Mouse (Mus musculus): ENCODE measurements at regions not wholly inside any gene's neighbourhood (a gene's known extent, or its start where the extent isn't known, plus 50 kb on each side); places are given as distances from the start of the nearest gene placed in this dataset.

DNA sequence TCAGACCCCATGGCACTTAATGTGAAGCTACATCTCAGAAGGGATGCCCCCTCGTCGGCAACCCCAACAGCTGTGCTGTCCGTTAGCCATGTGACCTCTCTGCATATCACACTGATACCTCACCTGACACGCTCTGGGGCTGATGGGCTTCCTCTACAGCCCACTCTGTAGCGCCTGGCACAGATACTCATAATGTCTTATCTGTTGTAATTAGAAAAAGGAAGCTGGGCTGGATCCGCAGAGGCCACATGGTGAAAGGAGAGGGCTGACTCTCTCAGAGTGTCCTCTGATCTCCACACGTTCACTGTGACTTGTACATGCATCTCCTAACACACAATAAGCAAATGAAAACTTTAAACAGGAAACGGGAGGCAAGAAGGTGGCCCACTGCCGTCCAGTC lies 126.5 kb upstream of the Meis1 start:
- DNase-seq (ENCODE audit: low read depth, low spot score) = no peak

DNA sequence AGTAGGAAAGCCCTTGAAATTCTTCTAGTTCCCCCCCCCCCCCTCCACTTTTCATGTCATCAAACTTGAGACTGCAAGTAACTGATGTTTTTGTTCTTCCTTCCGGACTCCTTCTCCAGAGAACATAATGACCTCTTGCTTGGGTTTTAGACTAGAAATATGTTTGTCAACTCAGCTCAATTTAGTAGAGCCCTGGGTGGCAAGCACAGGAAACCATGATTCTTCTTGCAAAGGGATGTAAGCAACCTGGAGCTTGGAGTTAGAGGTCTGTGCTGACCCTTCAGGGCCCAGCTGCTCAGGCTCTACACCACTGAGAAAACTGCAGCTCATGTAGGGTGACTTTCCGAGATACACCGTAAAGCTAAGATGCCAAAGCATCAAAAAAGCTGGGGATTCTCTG lies 127.2 kb upstream of the Meis1 start:
- no peak for DNase-seq (ENCODE audit: low read depth, low spot score)

DNA sequence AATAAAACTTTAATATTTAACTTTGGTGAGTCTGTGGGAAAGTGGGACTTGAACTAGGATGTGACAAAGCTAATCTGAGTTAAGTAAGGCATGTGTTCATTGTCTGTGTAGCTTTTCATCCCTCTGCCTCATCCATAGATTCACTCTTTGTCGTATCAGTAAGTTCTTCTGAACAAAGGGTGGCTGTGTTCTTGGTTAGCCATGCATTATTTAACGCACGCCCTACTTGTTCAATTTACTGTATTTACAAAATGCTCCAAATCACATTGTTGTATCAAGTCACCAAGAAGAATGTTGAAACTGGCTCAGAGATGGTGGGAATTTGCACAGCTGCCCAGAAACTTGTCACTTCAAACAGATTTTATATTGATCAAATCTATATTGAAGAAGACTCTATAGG lies 132.2 kb upstream of the Meis1 start:
- DNase-seq (ENCODE audit: low read depth, low spot score) = no peak

DNA sequence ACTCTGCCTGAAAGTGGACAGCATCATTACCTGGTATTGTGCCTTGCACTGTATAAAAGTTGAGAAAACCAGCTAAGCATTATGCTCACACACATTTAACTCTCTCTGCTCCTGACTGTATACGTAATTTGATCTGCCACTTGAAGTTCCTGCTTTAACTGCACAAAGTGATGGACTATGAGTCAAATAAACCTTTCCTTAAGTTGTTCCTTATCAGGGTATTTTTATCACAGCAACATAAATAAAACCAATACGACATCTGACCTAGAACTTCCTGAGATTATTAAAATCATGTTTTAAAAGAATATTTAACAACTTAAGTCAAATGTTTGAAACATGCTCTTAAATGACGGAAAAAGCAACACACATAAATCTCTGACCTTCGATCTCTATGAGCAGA lies 134.9 kb upstream of the Meis1 start:
- no peak for DNase-seq (ENCODE audit: low read depth, low spot score)

DNA sequence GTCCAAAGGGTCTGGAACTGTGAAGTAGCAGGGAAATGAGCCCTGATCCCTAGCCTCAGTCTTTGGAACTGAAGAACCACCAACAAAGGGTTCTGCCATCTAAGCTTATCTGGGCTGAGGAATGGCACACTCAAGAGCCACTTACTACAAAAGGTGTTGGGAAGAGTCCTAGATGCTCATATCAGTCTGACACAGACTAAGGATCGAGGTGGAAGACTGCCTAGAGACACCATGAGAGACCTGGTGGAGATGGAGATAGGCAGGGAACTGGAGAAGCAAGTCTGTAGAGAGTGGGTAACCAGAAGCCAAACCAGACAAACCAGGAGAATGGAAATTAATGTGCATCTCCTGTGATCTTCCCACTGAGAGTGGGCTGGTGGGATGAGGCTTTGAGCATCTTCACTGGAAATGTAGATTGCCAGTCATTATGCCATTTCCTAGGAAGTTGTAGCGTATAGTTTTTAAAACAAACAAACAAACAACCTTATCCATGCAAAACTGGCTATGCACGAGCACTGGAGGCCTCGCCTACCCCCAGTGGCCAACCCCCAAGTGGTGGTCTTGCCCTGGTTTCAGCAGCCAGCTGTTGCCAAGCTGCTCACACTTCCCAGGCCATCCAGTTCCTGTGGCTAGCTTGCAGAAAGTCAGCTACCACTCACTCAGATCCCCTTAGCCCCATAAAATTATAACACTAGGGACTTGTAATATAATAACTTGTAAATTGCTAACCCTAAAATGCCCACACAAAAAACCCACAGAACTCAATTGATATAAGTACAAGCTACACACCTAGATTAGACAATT lies 136.2 kb upstream of the Meis1 start:
- DNase-seq (ENCODE audit: low read depth, low spot score) = no peak

DNA sequence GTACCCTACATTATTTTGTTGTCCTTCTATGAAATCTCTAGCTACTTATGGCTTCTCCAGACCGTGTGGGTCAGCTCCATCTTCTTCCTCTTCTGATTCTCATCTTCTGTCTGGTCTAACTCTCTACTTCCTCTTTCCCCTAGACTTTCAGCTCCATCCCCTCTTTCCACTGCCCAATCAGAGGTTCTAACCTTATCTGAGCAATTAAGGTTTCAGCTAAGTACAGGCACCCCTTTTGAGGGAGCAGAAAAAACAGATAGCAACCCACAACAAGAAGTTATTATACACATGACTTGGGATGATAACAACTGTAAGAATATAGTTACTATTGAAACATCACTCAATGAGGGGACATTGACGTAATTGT lies 136.8 kb upstream of the Meis1 start:
- DNase-seq (ENCODE audit: low read depth, low spot score) = no peak

DNA sequence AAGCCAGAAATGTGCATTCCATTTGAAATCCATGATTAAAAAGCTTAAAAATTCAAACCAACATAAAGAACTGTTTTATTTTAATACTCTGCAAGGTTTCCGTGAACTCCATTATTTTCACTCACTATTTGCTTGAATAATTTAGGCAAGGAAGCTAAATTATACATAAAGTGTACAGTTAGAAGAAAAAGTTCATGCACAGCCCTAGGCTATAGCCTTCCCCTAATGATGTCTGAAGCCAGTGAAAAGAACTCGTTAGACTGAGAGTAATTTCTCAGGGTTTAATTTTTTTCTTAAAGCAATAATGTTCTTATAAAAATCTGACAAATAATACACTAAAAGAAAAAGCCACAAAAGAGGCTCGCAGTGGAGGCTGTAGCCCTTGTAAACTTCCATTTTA lies 141.4 kb upstream of the Meis1 start:
- DNase-seq (ENCODE audit: low read depth, low spot score) = no peak

DNA sequence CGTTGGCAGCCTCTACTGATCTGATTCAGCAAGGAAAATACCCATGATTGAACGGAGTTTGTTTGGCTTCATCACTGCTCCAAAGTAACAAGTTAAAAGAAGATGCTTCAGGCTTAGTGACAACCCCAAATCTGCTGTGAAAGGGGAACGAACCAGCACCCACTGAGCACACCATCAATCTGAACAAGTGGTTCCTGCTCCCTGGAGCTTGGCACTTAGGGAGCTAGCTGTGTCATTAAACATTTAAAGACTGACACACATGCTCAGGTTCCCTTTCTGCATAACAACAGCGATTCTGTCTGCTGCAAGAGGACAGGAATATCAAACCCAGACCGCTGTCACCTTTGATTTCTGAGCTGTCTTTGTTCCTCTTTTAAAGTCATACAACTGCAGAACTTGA lies 141.9 kb upstream of the Meis1 start:
- DNase-seq (ENCODE audit: low read depth, low spot score) = no peak

DNA sequence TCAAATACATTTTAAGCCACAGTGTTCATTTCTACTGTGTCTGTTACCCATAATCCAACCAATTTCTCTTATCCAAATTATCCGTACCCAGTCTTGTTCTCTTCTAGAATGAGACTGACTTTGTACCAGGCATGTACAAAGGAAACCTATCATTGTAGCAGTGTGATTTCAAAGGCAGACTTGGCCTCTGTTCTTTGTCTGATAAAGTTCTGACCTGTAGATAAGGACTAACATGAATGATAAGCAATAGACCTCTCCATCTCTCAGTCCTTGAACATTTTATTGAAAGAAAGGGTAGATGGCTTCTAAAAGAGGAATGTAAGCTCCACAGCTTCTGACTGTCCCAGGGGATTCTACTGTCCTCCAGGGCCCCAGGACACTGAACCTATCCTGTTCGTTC lies 152.2 kb upstream of the Meis1 start:
- no peak for DNase-seq (ENCODE audit: low read depth, low spot score)

DNA sequence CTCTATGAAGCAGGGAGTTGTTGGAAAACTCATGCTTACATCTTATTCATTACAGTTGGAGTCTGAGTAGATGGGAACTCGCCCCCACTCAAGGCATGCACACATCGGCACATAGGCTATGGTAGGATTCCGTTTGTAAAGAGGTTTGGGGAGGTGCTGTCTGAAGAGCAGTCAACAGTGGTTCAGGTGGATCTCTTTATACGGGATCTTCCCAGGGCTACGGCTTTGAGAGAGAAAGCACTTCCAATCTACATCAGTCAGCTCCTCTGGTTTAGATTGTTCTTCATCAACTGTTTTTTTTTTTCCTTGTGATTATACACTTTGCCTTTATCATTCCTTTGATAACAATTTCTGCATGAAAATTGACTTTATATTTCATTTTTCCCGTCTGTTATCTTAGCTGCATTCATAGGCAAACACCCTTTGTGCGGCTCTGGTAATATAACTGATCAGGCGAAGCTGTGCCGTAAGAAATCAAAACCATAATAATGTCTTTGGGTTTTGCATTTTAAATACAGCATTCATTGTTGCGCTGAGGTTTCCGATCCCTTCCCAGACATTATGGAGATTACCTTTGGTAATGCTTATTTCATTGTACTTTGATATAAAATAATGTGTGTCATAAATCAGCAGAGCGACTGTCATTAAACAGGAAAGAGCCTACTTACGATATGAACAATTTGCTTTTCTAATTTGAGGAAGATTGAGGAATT lies 155.7 kb upstream of the Meis1 start:
- DNase-seq (ENCODE audit: low read depth, low spot score) = no peak

DNA sequence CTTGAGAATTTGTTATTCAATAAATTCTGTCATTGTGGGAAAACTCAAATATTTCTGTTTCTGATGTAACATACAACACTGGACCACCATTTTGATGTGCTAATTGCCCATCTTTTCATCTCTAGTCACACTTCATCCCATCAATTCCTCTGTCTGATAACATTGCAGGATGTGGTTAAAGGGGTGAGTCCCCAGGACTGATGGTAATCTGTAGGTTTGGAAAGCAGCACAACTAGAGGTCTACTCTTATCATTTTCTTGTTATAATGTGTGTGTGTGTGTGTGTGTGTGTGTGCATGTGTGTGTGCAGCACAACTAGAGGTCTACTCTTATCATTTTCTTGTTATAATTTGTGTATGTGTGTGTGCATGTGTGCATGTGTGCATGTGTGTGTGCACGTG lies 160.5 kb upstream of the Meis1 start:
- DNase-seq (ENCODE audit: low read depth, low spot score) = no peak

DNA sequence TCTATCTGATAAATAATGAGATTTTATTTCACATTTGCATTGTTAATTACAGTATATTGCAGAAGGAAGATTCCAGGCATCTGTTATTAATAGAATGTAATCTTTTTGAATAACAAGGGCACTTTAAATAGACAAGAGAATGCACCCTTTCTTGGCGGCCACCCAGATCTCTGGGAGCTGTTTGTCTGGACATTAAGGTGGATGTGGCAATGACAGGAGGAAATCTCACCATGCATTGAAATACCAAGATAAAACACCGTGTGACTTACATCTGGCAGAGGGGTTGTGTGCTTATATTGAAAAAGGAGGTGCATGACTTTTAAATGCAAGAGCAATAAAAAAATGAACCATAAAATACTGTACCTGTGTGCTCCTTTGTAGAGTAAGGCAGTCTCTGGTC lies 171.0 kb upstream of the Meis1 start:
- DNase-seq (ENCODE audit: low read depth, low spot score) = no peak

DNA sequence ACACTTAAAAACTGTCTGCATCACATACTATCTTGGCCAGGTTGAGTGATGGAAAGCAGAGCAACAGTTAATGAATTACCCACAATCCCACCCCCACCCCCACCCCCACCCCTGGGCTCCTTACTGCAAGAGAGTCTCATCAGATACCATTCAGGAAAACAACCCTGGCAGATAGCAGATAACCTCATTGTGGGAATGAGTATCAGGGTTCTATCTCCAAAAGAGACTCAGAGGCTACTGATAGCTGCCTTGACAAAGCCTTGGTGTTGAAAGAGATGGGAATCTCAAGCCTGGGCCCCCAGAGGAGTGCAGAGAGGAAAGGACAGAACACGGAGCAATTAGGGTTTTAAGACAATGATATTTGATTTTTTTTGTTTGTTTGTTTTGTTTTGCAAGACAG lies 175.7 kb upstream of the Meis1 start:
- no peak for DNase-seq (ENCODE audit: low read depth, low spot score)

DNA sequence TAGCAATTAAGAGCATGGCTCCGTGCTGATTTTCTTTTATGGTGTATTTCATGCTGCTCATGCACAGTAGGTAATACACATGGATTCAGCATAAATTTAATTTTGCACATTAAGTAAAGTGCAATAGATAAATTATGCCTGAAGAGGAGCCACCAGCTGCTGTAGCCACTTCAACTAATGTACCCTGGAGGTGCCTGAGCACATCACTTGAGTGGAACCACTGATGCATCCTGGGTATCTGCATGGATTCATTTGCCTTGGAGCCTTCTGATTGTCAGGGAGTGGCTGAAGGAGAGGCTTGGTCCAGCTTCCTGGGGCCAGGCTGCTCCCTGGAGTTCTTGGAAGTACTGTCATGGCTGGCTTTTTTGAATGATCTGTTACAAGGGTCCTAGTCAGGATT lies 179.0 kb upstream of the Meis1 start:
- no peak for DNase-seq (ENCODE audit: low read depth, low spot score)

DNA sequence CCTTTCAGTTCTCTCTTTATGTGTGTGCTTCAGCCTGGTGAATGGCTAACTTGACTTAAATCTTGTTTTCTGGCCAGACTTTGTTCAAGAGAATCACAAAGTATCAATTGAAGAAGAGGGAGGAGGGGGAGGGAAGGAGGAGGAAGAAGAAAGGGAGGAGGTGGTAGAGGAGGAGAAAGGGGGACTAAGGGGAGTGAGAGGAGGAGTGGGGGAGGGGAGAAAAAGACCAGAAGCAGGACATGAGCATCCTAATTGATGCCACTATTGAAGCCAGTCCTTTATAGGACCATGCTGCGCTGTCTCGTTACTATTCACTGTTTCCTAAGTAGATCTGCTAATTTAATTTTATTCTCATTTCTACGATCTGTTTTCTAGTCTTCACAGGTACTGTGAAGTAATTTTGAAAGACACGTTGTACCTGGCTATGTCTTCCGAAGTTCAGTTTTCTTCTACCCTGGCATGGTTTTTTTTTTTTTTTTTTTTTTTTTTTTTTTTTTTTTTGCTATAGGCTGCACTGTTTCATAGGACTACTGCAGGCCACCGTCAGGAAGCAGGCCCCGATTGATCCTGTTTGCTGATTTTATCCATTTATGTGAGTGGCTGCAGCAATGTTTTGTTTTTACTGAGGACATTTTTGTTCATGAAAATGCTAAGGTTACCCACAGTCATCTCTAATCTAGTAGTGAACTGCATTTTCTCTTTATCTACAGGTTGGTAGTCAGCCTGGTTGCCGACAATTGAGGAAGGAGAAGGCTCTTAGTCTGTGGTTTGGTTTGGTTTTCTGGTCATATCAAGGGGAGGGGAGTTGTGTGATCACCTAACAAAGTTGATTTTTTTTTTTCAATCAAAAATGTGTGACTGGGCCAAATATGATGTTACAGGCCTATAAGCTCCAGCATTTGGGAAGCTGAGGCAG lies 184.1 kb upstream of the Meis1 start:
- no peak for DNase-seq (ENCODE audit: low read depth, low spot score)

DNA sequence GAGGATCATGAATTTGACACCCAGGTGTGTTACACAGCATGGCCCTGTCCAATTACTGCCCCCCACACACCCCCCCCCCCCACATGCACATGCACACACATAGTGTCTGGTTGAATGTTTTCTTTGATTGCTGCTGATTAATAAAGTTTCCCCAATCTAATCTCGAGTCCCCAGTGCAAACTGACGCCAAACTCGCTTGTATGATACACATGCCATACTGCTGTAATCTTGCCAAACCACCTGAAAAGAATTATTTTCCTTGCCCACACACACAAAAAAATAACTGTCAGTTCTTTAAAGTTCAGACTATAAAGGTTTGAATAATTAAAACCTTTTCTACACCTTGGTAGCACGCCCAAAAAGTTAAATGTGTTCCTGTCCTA lies 184.7 kb upstream of the Meis1 start:
- no peak for DNase-seq (ENCODE audit: low read depth, low spot score)

DNA sequence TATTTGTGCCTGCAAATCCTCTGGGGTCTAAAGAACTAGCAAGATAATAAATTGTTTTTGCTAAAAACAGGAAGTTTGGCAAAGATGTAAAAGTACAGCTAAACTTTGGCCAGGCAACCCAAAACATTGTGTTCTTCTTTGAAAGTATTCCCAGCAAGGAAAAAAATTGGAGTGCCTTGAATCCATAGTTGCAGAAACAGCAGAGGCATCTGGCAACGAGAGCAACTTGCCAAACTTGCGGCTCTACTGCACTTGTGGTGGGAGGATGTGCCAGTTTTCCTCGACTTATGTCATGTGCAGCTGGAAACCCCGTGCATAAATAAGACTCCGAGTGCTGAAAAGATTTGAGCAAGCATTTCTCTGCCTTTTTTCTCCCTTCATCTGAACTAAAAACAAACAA lies 185.2 kb upstream of the Meis1 start:
- no peak for DNase-seq (ENCODE audit: low read depth, low spot score)

DNA sequence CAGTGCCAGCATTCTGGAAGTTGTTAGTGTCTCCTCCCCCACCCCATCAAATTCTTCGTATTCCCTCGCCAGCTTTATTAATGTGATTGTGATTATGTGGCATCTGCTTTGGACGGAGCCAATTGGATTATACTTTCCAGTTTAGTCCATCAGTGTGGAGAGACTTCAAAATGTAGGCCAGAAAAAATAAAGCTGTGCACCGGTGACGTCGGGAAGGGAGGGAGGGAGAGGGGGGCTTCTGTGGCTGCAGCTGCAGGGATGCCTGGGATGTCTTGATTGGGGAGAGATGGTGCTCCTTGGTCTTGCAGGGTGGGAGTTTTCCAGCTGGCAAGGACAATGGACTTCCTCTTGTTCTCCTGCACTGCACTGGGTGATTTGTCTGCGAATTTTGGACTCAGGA lies 185.7 kb upstream of the Meis1 start:
- DNase-seq (ENCODE audit: low read depth, low spot score) = no peak

DNA sequence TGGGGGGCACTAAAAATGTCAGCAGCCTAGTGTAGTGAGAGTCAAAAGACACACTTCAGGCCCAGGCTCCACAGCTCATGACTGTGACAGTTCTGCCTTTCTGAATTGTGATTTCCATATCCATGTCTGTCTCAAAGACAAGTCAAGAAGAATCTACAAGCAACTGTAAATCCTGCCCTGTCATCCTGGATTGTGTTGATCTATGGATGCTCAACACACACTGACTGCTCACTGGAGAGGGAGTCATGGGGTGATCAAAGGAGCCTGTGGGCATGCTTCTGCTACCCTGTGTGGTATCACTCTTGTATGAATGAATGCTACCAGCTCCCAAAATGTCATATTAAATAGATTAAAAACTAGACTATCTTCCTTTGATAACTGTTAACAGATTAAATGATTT lies 186.4 kb upstream of the Meis1 start:
- DNase-seq (ENCODE audit: low read depth, low spot score) = no peak

DNA sequence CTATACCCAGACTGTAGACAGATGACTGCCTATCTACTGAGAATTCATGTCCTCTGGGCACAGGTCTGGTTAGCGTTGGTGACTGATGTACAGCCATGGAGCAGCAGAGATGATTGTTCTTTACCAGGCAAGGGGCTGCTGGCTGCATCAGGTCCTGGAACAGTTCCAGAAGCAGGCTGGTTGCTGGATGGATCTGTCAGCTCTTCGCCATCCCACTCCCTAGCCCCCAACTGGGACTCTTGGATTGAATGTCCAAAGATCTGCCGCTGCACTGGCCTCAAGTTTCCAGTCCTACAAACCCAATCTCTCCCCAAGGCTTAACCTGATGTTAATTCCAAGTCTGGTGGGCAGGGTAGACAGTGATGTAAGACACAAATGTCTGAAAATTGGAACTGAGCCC lies 200.7 kb upstream of the Meis1 start:
- DNase-seq (ENCODE audit: low read depth, low spot score) = no peak

DNA sequence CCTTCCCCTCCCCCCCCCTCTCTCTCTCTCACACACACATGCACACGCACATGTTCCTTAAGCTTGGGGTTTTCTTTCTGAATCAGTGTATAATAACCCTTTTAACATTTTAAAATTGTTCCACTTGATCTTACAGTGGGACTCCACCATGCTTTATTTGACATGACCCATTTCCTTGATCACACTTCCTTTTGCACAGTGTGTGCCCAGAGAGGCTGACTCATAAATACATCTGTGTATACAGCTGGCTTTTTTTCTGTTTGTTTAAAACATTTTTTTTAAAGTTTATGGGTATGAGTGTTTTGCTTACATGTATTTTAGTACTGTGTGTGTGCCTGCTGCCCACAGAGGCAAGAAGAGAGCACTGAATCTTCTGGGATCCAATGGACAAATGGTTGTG lies 202.7 kb upstream of the Meis1 start:
- no peak for DNase-seq (ENCODE audit: low read depth, low spot score)

DNA sequence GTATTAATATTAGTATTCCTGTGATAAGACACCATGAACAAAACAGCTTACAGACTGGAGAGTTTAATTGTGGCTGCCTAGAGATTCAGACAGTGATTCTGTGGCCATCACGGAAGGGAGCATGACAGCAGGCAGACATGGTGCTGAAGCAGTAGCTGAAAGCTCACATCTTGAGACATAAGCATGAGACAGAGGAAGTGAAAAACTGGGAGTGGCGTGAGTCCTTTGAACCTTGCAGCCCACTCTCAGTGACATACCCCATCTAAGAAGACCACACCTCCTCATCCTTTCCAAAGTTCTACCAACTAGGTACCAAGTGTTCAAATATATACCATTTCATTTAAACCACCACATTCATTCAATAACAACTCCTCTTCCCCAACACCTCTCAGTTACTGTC lies 208.0 kb upstream of the Meis1 start:
- no peak for DNase-seq (ENCODE audit: low read depth, low spot score)

DNA sequence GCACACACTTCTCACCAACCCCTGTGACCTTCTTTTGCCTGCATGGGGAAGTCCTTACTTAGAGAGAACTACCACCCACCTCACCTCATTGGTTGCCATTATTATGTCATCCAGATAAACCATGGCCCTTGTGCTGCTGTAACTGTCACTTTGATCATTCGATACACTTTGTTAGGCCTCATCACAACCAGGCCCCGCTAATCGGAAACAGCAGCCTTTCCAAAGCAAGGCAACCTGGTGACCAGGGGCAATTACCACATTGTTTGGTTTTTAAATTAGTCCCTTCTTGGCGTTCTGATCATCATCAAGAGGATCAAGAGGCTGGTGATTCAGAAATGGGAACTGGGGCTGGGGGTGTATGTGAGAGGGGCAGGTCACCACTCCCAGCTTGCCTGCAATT lies 208.9 kb upstream of the Meis1 start:
- no peak for DNase-seq (ENCODE audit: low read depth, low spot score)
